Mouse (Mus musculus): Measurements from ENCODE around the gene L3mbtl3.

Gene L3mbtl3

GRCm38 (mm10) chr10:26243203-26243602 lies 132.6 kb downstream of the L3mbtl3 start:
- DNase-seq (ENCODE audit: low read depth, low spot score): no peak

DNA sequence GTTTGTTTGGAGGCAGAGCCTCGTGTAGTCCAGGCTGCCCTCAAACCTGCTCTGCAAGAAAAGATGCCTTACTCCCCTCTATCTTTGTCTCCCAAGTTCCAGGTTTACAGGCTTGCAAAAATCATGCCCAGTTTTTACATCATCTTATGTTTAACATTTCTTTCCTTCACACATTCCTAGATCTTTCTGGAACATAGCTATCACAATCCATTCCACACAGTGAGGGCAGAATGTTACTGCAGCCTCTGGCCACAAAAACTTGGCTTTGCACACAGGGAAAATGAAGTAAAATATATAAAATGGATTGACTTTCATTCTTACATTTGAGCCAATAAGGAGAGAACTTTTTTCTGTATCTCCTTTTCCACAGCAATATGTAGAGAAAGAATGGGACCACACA lies 136.7 kb downstream of the L3mbtl3 start:
- no peak for DNase-seq (ENCODE audit: low read depth, low spot score)

DNA sequence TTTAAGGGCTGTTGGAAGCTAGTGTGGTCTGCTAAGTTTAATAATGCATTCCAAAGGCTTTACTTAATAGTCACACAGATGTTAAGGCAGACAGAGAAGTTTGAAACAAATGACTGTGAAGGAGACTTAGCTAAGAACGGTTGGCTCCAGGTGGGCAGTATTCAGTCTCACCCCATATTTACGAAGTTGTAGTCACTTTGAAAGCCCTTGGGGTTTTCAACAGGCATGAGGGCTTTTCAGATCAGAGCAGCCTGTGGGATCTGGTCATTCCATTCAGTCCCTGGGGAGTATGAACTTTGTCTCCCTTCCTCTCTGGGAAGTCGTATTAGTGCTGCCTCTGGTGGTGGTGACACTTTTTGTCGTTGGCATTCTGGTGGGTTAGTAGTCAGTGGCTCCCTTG lies 137.2 kb downstream of the L3mbtl3 start:
- no peak for DNase-seq (ENCODE audit: low read depth, low spot score)

GRCm38 (mm10) chr10:26232071-26232653 lies 143.6 kb downstream of the L3mbtl3 start:
- DNase-seq (ENCODE audit: low read depth, low spot score): no peak

GRCm38 (mm10) chr10:26229488-26229887 lies 146.3 kb downstream of the L3mbtl3 start, which contains the start of gene Samd3:
TSS of gene Samd3 (plus strand) at chr10:26229707.
- no peak for DNase-seq (ENCODE audit: low read depth, low spot score)

DNA sequence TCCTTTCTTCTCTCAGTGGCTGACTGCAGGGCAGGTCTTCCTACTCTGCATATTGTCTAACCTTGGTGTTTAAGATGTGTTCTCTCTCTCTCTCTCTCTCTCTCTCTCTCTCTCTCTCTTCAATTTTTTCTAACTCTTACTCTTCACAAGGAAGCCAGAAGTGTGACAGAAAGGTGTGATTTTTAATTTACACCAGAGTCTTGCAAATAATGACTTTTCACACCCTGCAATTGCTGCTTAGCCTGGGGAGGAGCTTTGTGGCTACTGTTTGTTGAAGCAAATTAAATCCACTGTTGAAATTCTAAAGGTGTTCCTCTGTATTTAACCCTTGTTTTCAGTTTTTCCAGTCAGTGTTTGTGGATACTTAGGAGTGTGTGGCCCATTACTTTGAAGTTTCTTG lies 147.6 kb downstream of the L3mbtl3 start:
- DNase-seq (ENCODE audit: low read depth, low spot score): no peak

DNA sequence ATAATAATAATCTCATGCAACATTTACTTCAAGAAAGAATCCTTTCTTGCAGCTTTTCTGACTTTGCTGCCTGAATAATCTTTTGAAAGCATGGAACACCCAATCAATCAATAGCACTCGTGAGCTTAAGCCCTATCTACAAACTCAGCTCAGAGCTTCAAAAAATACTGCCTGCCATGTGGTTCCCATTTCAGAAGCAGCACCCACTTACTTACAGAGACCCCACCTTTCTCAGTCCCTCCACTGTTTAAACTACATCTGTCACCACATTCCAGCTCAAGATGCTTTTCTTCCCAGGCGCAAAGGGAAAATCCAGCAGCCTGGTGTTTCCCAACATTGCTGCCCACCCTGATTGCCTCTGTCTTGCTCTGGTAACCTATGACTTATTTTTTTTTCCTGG lies 149.0 kb downstream of the L3mbtl3 start:
- peak; percentile 11 for DNase-seq (ENCODE audit: low read depth, low spot score)

DNA sequence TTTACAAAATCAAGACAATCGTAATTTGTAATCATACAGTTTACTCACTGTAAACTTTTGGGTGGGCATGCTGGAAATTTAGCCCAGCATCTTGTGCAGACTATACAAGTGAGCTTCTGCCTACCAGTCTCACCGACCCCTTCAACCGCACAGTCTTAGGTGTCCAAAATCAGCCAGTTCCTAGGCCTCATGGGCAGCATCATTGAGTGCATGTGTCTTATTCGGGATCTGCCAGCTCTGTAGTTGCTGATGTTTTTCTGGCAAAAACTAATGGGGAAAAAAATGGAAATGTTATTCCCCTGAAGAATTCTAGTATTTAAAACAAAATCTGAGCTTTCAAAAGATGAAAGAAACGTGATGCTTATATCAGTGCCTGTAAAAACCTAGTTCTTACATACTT lies 149.5 kb downstream of the L3mbtl3 start:
- DNase-seq (ENCODE audit: low read depth, low spot score): no peak
